Mouse (Mus musculus): ENCODE measurements around the gene Itgav. TPM values are rescaled to one million over a fixed set of nuclear protein-coding genes. Genes with fewer than 3 reads are reported as not detected.

Gene Itgav
- polyA plus RNA-seq, 1 experiment = not detected

- no peak overlapping the region for H3K27ac ChIP-seq (ENCODE audit: insufficient read depth, low read depth, low read length)
- TF ChIP-seq CTCF (IDR thresholded peaks at IDR 0.05; ENCODE audit: insufficient read depth, low read depth, low read length) (no peak), POLR2A (IDR thresholded peaks at IDR 0.05; ENCODE audit: insufficient read depth, low read depth, low read length) (no peak)
- H3K4me1 ChIP-seq (ENCODE audit: control insufficient read depth, insufficient read depth, low read length) = no peaks in the 10 kb centered on the region
- no peak overlapping the region for H3K4me3 ChIP-seq (ENCODE audit: insufficient read depth, low read depth, low read length)
Measured at GRCm38 (mm10) chr2:83722936-83723335, 1.3 kb upstream of the Itgav start.

DNA sequence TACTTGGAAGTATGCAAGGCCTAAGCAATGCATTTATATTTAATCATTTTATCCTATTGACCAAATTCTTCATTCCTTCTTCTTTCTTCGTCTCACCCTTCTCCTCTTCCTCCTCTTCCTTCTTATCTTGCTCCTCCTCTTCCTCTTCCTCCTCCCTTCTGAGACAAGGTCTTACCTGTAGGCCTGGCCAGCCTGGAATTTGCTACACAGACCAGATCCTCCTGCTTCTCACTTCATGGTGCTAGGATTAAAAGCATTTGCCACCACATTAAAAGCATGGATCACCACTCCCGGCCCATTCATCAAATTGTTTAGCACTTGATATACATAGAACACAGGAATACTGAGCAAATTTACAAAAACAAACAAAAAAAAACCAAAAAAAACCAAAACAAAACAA is 851 bp upstream of the Itgav start:
- no peak overlapping the region for H3K27ac ChIP-seq (ENCODE audit: insufficient read depth, low read depth, low read length)
- no peak overlapping the region for H3K4me3 ChIP-seq (ENCODE audit: insufficient read depth, low read depth, low read length)
- WGBS = 47% methylated on average over 2 of the region's 2 CpGs
- H3K4me1 ChIP-seq (ENCODE audit: control insufficient read depth, insufficient read depth, low read length) = no peaks in the 10 kb centered on the region
- TF ChIP-seq POLR2A (IDR thresholded peaks at IDR 0.05; ENCODE audit: insufficient read depth, low read depth, low read length) (no peak), CTCF (IDR thresholded peaks at IDR 0.05; ENCODE audit: insufficient read depth, low read depth, low read length) (no peak)

DNA sequence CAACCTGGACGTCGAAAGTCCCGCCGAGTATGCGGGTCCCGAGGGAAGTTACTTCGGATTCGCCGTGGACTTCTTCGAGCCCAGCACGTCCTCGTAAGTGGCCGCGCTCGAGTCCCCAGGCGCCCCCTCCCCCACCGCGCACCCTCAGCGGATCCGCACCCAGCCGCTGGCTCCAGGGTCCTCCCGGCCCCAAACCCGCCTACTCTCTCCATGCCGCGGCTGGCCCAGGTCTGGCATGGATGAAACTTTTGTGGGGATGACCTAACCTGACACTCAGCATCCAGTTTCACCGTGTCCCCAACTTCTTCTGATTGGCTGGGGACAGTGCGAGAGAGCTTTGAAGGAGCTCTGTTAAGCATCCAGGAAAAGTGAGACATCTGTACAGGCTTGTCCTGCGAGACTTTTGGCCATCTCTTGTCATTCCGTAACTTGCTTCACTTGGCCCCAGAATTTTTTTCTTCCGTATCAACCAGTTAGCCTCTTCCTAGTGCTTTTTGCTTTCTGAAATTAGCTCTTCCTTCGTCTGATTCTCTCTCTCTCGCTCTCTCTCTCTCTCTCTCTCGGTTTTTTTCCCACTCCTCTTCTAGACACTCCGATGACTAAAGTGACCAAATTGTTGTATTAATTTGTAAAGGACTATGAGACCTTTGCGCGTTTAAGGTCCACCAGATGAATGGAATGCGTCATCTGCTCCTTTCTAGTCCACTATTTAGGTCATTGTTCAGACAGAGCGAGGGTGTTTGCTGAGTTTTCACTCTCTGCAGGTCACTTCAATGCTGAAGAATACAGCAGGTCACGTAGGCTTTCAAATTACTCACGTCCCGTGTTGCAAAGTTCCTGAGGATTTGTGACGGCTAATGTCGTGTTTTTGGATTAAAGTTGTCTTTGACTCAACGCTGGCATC is 882 bp downstream of the Itgav start:
- TF ChIP-seq POLR2A (IDR thresholded peaks at IDR 0.05; ENCODE audit: insufficient read depth, low read depth, low read length) (no peak; the same call in 1 of the 2 replicates), CTCF (IDR thresholded peaks at IDR 0.05; ENCODE audit: insufficient read depth, low read depth, low read length) (no peak)
- Histone ChIP-seq H3K4me1 (ENCODE audit: control insufficient read depth, insufficient read depth, low read length) (peaks cover 9% of the 10 kb centered on the region), H3K4me3 (ENCODE audit: insufficient read depth, low read depth, low read length) (peak overlapping the region; percentile 84), H3K27ac (ENCODE audit: insufficient read depth, low read depth, low read length) (peak overlapping the region; percentile 80)
- WGBS = 2% methylated on average over 44 of the region's 44 CpGs

DNA sequence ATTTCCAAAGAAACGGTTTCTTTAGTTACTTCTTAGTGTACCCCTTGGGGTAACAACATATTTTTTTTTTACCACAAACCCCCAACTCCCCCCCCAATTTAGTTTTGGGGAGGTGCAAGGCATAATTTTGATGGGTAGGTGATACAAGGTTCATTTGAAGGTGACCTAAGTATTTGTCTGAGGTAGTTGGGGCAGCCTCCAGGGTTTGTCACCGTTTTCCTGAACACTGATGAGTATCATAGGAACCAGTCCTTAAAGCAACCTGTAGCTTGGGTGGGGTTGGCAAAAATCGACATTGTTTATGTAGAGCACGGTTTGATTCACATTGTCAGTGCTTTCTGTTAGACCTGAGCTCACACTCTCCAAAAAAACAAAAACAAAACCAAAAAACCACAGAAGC is 1.6 kb downstream of the Itgav start:
- 39% methylated on average over 4 of the region's 4 CpGs for WGBS
- TF ChIP-seq POLR2A (IDR thresholded peaks at IDR 0.05; ENCODE audit: insufficient read depth, low read depth, low read length) (no peak), CTCF (IDR thresholded peaks at IDR 0.05; ENCODE audit: insufficient read depth, low read depth, low read length) (no peak)
- H3K4me1 ChIP-seq (ENCODE audit: control insufficient read depth, insufficient read depth, low read length) = peaks cover 9% of the 10 kb centered on the region
- H3K4me3 ChIP-seq (ENCODE audit: insufficient read depth, low read depth, low read length) = no peak overlapping the region
- H3K27ac ChIP-seq (ENCODE audit: insufficient read depth, low read depth, low read length) = 0 out of 2 replicates have a peak overlapping the region, but pooled peaks have one; percentile 80

GRCm38 (mm10) chr2:83728238-83728682 is 4.1 kb downstream of the Itgav start:
- TF ChIP-seq POLR2A (IDR thresholded peaks at IDR 0.05; ENCODE audit: insufficient read depth, low read depth, low read length) (no peak), CTCF (IDR thresholded peaks at IDR 0.05; ENCODE audit: insufficient read depth, low read depth, low read length) (no peak)
- H3K4me3 ChIP-seq (ENCODE audit: insufficient read depth, low read depth, low read length) = no peak overlapping the region
- peaks cover 16% of the 10 kb centered on the region for H3K4me1 ChIP-seq (ENCODE audit: control insufficient read depth, insufficient read depth, low read length)
- peak overlapping the region; percentile 52 for H3K27ac ChIP-seq (ENCODE audit: insufficient read depth, low read depth, low read length)
- WGBS = 35% methylated on average over 4 of the region's 4 CpGs

DNA sequence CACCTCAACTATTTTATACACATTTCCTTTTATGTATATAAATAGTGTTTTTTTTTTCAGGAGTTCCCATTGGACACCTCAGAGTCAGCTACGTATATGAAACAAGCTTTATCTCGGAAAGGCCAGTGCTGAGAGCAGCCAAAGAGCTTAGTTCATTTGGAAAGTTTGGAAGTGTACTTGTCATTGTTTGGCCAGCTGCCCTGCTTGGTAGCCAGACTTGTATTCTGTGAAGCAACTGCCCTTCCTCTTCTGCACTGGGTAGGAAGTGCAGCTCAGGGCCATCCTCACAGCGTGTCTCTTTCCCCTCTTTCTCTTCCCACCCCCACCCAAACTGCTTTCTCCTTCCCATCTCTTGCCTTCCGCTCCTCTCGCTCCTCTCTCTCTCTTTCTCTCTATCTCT is 5.1 kb downstream of the Itgav start:
- TF ChIP-seq CTCF (IDR thresholded peaks at IDR 0.05; ENCODE audit: insufficient read depth, low read depth, low read length) (no peak), POLR2A (IDR thresholded peaks at IDR 0.05; ENCODE audit: insufficient read depth, low read depth, low read length) (no peak)
- H3K4me1 ChIP-seq (ENCODE audit: control insufficient read depth, insufficient read depth, low read length) = peaks cover 16% of the 10 kb centered on the region
- no peak overlapping the region for H3K4me3 ChIP-seq (ENCODE audit: insufficient read depth, low read depth, low read length)
- peak overlapping the region; percentile 75 for H3K27ac ChIP-seq (ENCODE audit: insufficient read depth, low read depth, low read length)
- WGBS = 49% methylated on average over 5 of the region's 5 CpGs

GRCm38 (mm10) chr2:83732896-83733295 is 8.7 kb downstream of the Itgav start:
- no peak for TF ChIP-seq POLR2A (IDR thresholded peaks at IDR 0.05; ENCODE audit: insufficient read depth, low read depth, low read length)
- no peak for TF ChIP-seq CTCF (IDR thresholded peaks at IDR 0.05; ENCODE audit: insufficient read depth, low read depth, low read length)
- no peak overlapping the region for H3K4me3 ChIP-seq (ENCODE audit: insufficient read depth, low read depth, low read length)
- 94% methylated on average over 4 of the region's 4 CpGs for WGBS

DNA sequence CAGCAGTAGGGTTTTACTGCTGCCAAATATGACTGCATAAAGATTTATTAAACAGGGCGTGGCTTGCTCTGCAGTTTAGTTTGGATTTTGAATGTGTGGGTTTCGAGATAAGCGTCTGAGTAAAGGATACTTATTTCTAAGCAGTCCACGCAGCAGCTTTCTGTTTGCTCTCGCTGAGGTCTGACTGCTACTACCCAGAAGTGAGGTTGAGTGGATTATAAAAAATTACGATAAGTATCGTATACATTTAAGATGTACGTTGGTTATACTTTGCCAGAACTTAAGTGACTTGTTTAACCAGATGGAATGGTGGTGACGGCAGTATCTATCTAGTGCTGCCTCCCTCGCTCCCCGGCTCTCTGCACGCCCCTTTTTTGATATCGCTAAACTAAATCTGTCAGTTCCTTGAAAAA is 9.8 kb downstream of the Itgav start:
- Histone ChIP-seq H3K27ac (ENCODE audit: insufficient read depth, low read depth, low read length) (no peak overlapping the region), H3K4me3 (ENCODE audit: insufficient read depth, low read depth, low read length) (no peak overlapping the region), H3K4me1 (ENCODE audit: control insufficient read depth, insufficient read depth, low read length) (peaks cover 18% of the 10 kb centered on the region)
- TF ChIP-seq POLR2A (IDR thresholded peaks at IDR 0.05; ENCODE audit: insufficient read depth, low read depth, low read length) = no peak
- no peak for TF ChIP-seq CTCF (IDR thresholded peaks at IDR 0.05; ENCODE audit: insufficient read depth, low read depth, low read length)
- 88% methylated on average over 13 of the region's 13 CpGs for WGBS

More at GRCm38 (mm10) chr2:83732896-83733295, 8.7 kb downstream of the Itgav start:
- Histone ChIP-seq H3K27ac (ENCODE audit: insufficient read depth, low read depth, low read length) (no peak overlapping the region), H3K4me1 (ENCODE audit: control insufficient read depth, insufficient read depth, low read length) (peaks cover 18% of the 10 kb centered on the region)

DNA sequence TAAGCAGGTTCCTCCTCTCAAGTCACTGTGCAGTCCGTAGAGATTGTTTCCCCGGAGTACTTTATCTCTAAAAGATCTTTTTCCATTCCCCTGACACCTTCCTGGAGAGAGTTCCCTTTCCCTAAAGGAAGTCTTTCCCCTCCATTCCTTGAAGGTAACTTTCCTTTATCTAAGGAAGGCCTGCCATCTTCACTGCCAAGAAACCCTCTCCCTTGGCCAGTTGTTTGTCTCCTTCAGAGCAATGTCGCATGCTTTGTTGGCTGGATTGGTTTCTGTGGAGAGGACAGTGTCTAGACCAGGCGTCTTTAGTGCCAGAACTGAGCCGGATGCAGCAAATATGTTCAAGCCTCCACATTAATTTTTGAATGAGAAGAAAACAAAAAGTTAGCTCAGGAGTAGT is 11.1 kb downstream of the Itgav start:
- WGBS = 82% methylated on average over 5 of the region's 5 CpGs
- H3K4me3 ChIP-seq (ENCODE audit: insufficient read depth, low read depth, low read length) = no peak overlapping the region
- TF ChIP-seq CTCF (IDR thresholded peaks at IDR 0.05; ENCODE audit: insufficient read depth, low read depth, low read length) (no peak), POLR2A (IDR thresholded peaks at IDR 0.05; ENCODE audit: insufficient read depth, low read depth, low read length) (no peak)
- H3K27ac ChIP-seq (ENCODE audit: insufficient read depth, low read depth, low read length) = no peak overlapping the region
- H3K4me1 ChIP-seq (ENCODE audit: control insufficient read depth, insufficient read depth, low read length) = peaks cover 18% of the 10 kb centered on the region

Data from olfactory bulb, adult 2 months (tissue).